Mouse (Mus musculus): ENCODE measurements at regions not wholly inside any gene's neighbourhood (a gene's known extent, or its start where the extent isn't known, plus 50 kb on each side); places are given as distances from the start of the nearest gene placed in this dataset.

- no peak for DNase-seq (ENCODE audit: low spot score in 2 of 2)
These were observed 60.3 kb upstream of the Prkd1 start for GRCm38 (mm10) chr12:50709000-50709788.

GRCm38 (mm10) chr12:50698613-50699442, 49.9 kb upstream of the Prkd1 start:
- no peak for DNase-seq (ENCODE audit: low spot score in 2 of 2)
